ENCODE assay signal across 22 mouse cellular contexts in the genomic region with DNA sequence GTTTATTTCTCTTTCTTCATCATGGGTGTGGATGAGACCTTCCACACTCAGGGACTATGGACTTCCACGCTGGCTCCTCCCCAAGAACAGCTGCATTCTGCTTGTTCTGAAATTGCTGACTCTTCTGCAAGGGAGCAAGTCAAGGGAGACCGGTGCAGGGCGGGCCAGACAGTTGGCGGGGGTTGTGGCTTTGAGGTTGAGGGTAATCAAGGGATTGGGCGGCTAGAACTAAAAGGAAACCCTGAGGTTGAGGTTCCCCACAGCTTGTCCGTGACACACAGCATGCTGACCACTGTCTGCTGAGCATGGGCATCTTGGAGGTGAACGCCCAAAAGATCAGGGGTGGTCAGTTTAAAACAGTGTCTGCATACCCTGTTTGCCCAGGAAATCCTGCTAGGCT.
A peak's percentile ranks its signal among the peaks of the same experiment; 100 is the strongest.
DNase-seq lines count a peak whose midpoint lies in the region; ATAC-seq and TF ChIP-seq lines count a peak whose summit lies in the region.
"Had no signal": no experiment of that assay in that cellular context is flagged by ENCODE, and none has a peak within 500 bp of the region (broad histone marks: within the 10 kb centered on the region; RNA-seq: fewer than 3 reads in every experiment).

No protein-coding gene starts in this region.

- H3K9ac ChIP-seq in intestine, postnatal 0 days (ENCODE audit: low read depth, low read length) = no peak overlapping the region
- no peak overlapping the region for H3K9ac ChIP-seq in intestine, embryonic 16.5 days (ENCODE audit: low read depth, low read length)
- H3K9ac ChIP-seq in kidney, postnatal 0 days (ENCODE audit: low read depth, low read length) = no peak overlapping the region
- no peak overlapping the region for H3K9ac ChIP-seq in limb, embryonic 15.5 days
- H3K9ac ChIP-seq in hindbrain, embryonic 16.5 days (ENCODE audit: low read depth, low read length) = no peak overlapping the region
- H3K9ac ChIP-seq: heart, embryonic 15.5 days; hindbrain, embryonic 13.5 days; liver, embryonic 15.5 days; lung, embryonic 15.5 days; midbrain, embryonic 13.5 days had no signal

- TF ChIP-seq CTCF in intestine, postnatal 0 days (IDR thresholded peaks at IDR 0.05; ENCODE audit: low read depth) = no peak
- TF ChIP-seq CTCF in kidney, postnatal 0 days (IDR thresholded peaks at IDR 0.05; ENCODE audit: low read depth) = no peak

- H3K4me1 ChIP-seq in intestine, postnatal 0 days (replicated peaks; ENCODE audit: control insufficient read depth, insufficient read depth, low read length) = no peaks in the 10 kb centered on the region
- H3K4me1 ChIP-seq in intestine, embryonic 16.5 days (ENCODE audit: control insufficient read depth, insufficient read depth, low read length) = no peaks in the 10 kb centered on the region
- H3K4me1 ChIP-seq in kidney, postnatal 0 days (replicated peaks; ENCODE audit: insufficient read depth, low read length) = no peaks in the 10 kb centered on the region
- no peaks in the 10 kb centered on the region for H3K4me1 ChIP-seq in limb, embryonic 15.5 days
- H3K4me1 ChIP-seq in hindbrain, embryonic 16.5 days (ENCODE audit: control insufficient read depth, insufficient read depth, low read depth, low read length) = peaks cover 5% of the 10 kb centered on the region; the same call in 1 of the 2 replicates
- H3K4me1 ChIP-seq: heart, embryonic 15.5 days; liver, embryonic 15.5 days; lung, embryonic 15.5 days had no signal

- H3K36me3 ChIP-seq in intestine, postnatal 0 days (ENCODE audit: control insufficient read depth, insufficient read depth) = no peaks in the 10 kb centered on the region
- H3K36me3 ChIP-seq in intestine, embryonic 16.5 days (ENCODE audit: control insufficient read depth, insufficient read depth, low read length) = no peaks in the 10 kb centered on the region
- H3K36me3 ChIP-seq in kidney, postnatal 0 days (ENCODE audit: insufficient read depth, low read length) = no peaks in the 10 kb centered on the region
- no peaks in the 10 kb centered on the region for H3K36me3 ChIP-seq in limb, embryonic 15.5 days
- H3K36me3 ChIP-seq in hindbrain, embryonic 16.5 days (ENCODE audit: control insufficient read depth, insufficient read depth, low read length) = no peaks in the 10 kb centered on the region
- H3K36me3 ChIP-seq: heart, embryonic 15.5 days; hindbrain, embryonic 13.5 days; liver, embryonic 15.5 days; lung, embryonic 15.5 days; midbrain, embryonic 13.5 days had no signal

- H3K4me2 ChIP-seq in intestine, postnatal 0 days (replicated peaks; ENCODE audit: low read depth) = no peak overlapping the region
- no peak overlapping the region for H3K4me2 ChIP-seq in intestine, embryonic 16.5 days (ENCODE audit: low read depth, low read length)
- H3K4me2 ChIP-seq in kidney, postnatal 0 days (ENCODE audit: low read length) = no peak overlapping the region
- no peak overlapping the region for H3K4me2 ChIP-seq in limb, embryonic 15.5 days
- H3K4me2 ChIP-seq in hindbrain, embryonic 16.5 days (ENCODE audit: low read length) = no peak overlapping the region
- H3K4me2 ChIP-seq: heart, embryonic 15.5 days; hindbrain, embryonic 13.5 days; liver, embryonic 15.5 days; lung, embryonic 15.5 days; midbrain, embryonic 13.5 days had no signal

- peak; percentile 59 for DNase-seq in lung, postnatal 10 days
- no peak for DNase-seq in lung, postnatal 36 days
- no peak for DNase-seq in kidney, postnatal 0 days (ENCODE audit: low spot score)
- no peak for DNase-seq in embryo, embryonic 10.5 days (ENCODE audit: low spot score)
- DNase-seq: adrenal gland, postnatal 25 days; cerebellum, adult 8-10 months; cerebellum, postnatal 36 days; gastrocnemius, postnatal 36 days; heart, postnatal 36 days; liver had no signal

- WGBS in intestine, postnatal 0 days = 49% methylated on average over 7 of the region's 7 CpGs
- WGBS in intestine, embryonic 16.5 days = 59% methylated on average over 7 of the region's 7 CpGs
- 56% methylated on average over 7 of the region's 7 CpGs for WGBS in kidney, postnatal 0 days
- 46% methylated on average over 7 of the region's 7 CpGs for WGBS in limb, embryonic 15.5 days
- 72% methylated on average over 7 of the region's 7 CpGs for WGBS in hindbrain, embryonic 16.5 days

- peak; percentile 28; the same call in 1 of the 2 replicates for ATAC-seq in intestine, postnatal 0 days
- no peak for ATAC-seq in intestine, embryonic 16.5 days
- peak; percentile 57; the same call in 1 of the 2 replicates for ATAC-seq in kidney, postnatal 0 days (replicated peaks; ENCODE audit: low FRiP score, low read depth)
- ATAC-seq in limb, embryonic 15.5 days (ENCODE audit: insufficient number of reproducible peaks, low FRiP score, low TSS enrichment, low read depth) = 0 out of 2 replicates have a peak, but pooled peaks have one; percentile 4
- ATAC-seq in hindbrain, embryonic 16.5 days = no peak
- ATAC-seq: inflammation-experienced regulatory T-cells, adult 6 months; midbrain, embryonic 13.5 days had no signal

- no peak overlapping the region for H3K4me3 ChIP-seq in intestine, postnatal 0 days (ENCODE audit: low read depth, low read length)
- no peak overlapping the region for H3K4me3 ChIP-seq in intestine, embryonic 16.5 days (ENCODE audit: low read length)
- H3K4me3 ChIP-seq in kidney, postnatal 0 days (replicated peaks; ENCODE audit: low read depth, low read length) = no peak overlapping the region
- H3K4me3 ChIP-seq in limb, embryonic 15.5 days = no peak overlapping the region
- H3K4me3 ChIP-seq in hindbrain, embryonic 16.5 days (ENCODE audit: low read length) = no peak overlapping the region
- H3K4me3 ChIP-seq: heart, embryonic 15.5 days; hindbrain, embryonic 13.5 days; layer of hippocampus, adult 2 months; liver, embryonic 15.5 days; lung, embryonic 15.5 days; megakaryocyte, embryonic 14.5 days; midbrain, embryonic 13.5 days had no signal

- no peaks in the 10 kb centered on the region for H3K9me3 ChIP-seq in intestine, postnatal 0 days (ENCODE audit: control insufficient read depth)
- no peaks in the 10 kb centered on the region for H3K9me3 ChIP-seq in intestine, embryonic 16.5 days (ENCODE audit: control insufficient read depth, low read length)
- H3K9me3 ChIP-seq in kidney, postnatal 0 days (replicated peaks; ENCODE audit: low read length) = no peaks in the 10 kb centered on the region
- no peaks in the 10 kb centered on the region for H3K9me3 ChIP-seq in limb, embryonic 15.5 days
- no peaks in the 10 kb centered on the region for H3K9me3 ChIP-seq in hindbrain, embryonic 16.5 days (ENCODE audit: control insufficient read depth, low read length)
- H3K9me3 ChIP-seq: heart, embryonic 15.5 days; hindbrain, embryonic 13.5 days; liver, embryonic 15.5 days; lung, embryonic 15.5 days; midbrain, embryonic 13.5 days had no signal

- no peaks in the 10 kb centered on the region for H3K27me3 ChIP-seq in intestine, postnatal 0 days (replicated peaks; ENCODE audit: control insufficient read depth, insufficient read depth, low read length)
- H3K27me3 ChIP-seq in intestine, embryonic 16.5 days (replicated peaks; ENCODE audit: control insufficient read depth, insufficient read depth, low read length) = no peaks in the 10 kb centered on the region
- H3K27me3 ChIP-seq in kidney, postnatal 0 days (ENCODE audit: insufficient read depth, low read length) = no peaks in the 10 kb centered on the region
- 0 out of 2 replicates have a peak, but pooled peaks cover 3% of the 10 kb centered on the region for H3K27me3 ChIP-seq in limb, embryonic 15.5 days
- H3K27me3 ChIP-seq in hindbrain, embryonic 16.5 days (replicated peaks; ENCODE audit: control insufficient read depth, insufficient read depth, low read length) = no peaks in the 10 kb centered on the region
- H3K27me3 ChIP-seq: heart, embryonic 15.5 days; hindbrain, embryonic 13.5 days; liver, embryonic 15.5 days; lung, embryonic 15.5 days; midbrain, embryonic 13.5 days had no signal

- H3K27ac ChIP-seq in intestine, postnatal 0 days (ENCODE audit: low read depth, low read length) = no peak overlapping the region
- H3K27ac ChIP-seq in intestine, embryonic 16.5 days (ENCODE audit: low read length) = no peak overlapping the region
- no peak overlapping the region for H3K27ac ChIP-seq in kidney, postnatal 0 days
- no peak overlapping the region for H3K27ac ChIP-seq in limb, embryonic 15.5 days
- no peak overlapping the region for H3K27ac ChIP-seq in hindbrain, embryonic 16.5 days (ENCODE audit: low read depth, low read length)
- H3K27ac ChIP-seq: heart, embryonic 15.5 days; hindbrain, embryonic 13.5 days; layer of hippocampus, adult 2 months; liver, embryonic 15.5 days; lung, embryonic 15.5 days; midbrain, embryonic 13.5 days had no signal

Comparison
In these comparisons a context has a peak if more than half of its experiments do, and no peak if none do; other contexts are left out.
1. ATAC-seq: peak in intestine, postnatal 0 days (single experiment), kidney, postnatal 0 days (single experiment) and limb, embryonic 15.5 days (single experiment); none in intestine, embryonic 16.5 days (single experiment) and hindbrain, embryonic 16.5 days (single experiment).